Mouse (Mus musculus): ENCODE measurements around the gene Ctnnd2. TPM values are rescaled to one million over a fixed set of nuclear protein-coding genes. Genes with fewer than 3 reads are reported as not detected.

Gene Ctnnd2
- polyA plus RNA-seq, 1 experiment from 2014 or later, result 1.4 TPM

- no peaks in the 10 kb centered on the region for H3K36me3 ChIP-seq
- H3K4me2 ChIP-seq, result no peak overlapping the region
- no peak for ATAC-seq (ENCODE audit: insufficient number of reproducible peaks, low FRiP score)
- no peak overlapping the region for H3K27ac ChIP-seq (ENCODE audit: poor library complexity, severe bottlenecking)
- H3K27me3 ChIP-seq (replicated peaks), result no peaks in the 10 kb centered on the region
- 46% methylated on average over 9 of the region's 9 CpGs for WGBS
- no peaks in the 10 kb centered on the region for H3K9me3 ChIP-seq (replicated peaks)
- no peak overlapping the region for H3K4me3 ChIP-seq
- H3K9ac ChIP-seq, result no peak overlapping the region
- H3K4me1 ChIP-seq (replicated peaks), result peaks cover 5% of the 10 kb centered on the region; the same call in 1 of the 2 replicates
These were observed 288.1 kb downstream of the Ctnnd2 start for GRCm38 (mm10) chr15:30460341-30461125.

GRCm38 (mm10) chr15:30462804-30463423, 290.5 kb downstream of the Ctnnd2 start:
- H3K4me3 ChIP-seq, result no peak overlapping the region
- H3K9me3 ChIP-seq (replicated peaks), result no peaks in the 10 kb centered on the region
- no peaks in the 10 kb centered on the region for H3K27me3 ChIP-seq (replicated peaks)
- no peak overlapping the region for H3K9ac ChIP-seq
- 69% methylated on average over 2 of the region's 2 CpGs for WGBS
- H3K27ac ChIP-seq (ENCODE audit: poor library complexity, severe bottlenecking), result no peak overlapping the region
- no peak for ATAC-seq (ENCODE audit: insufficient number of reproducible peaks, low FRiP score)
- H3K36me3 ChIP-seq, result no peaks in the 10 kb centered on the region
- no peak overlapping the region for H3K4me2 ChIP-seq
- peaks cover 5% of the 10 kb centered on the region; the same call in 1 of the 2 replicates for H3K4me1 ChIP-seq (replicated peaks)

GRCm38 (mm10) chr15:30463471-30464047, 291.2 kb downstream of the Ctnnd2 start:
- Histone ChIP-seq H3K4me2 (no peak overlapping the region), H3K27ac (ENCODE audit: poor library complexity, severe bottlenecking) (no peak overlapping the region), H3K9ac (no peak overlapping the region), H3K27me3 (replicated peaks) (no peaks in the 10 kb centered on the region), H3K4me1 (replicated peaks) (peaks cover 5% of the 10 kb centered on the region; the same call in 1 of the 2 replicates), H3K4me3 (no peak overlapping the region), H3K9me3 (replicated peaks) (no peaks in the 10 kb centered on the region), H3K36me3 (no peaks in the 10 kb centered on the region)
- WGBS, result 66% methylated on average over 5 of the region's 5 CpGs
- ATAC-seq (ENCODE audit: insufficient number of reproducible peaks, low FRiP score), result no peak

GRCm38 (mm10) chr15:30466950-30467543, 294.7 kb downstream of the Ctnnd2 start:
- H3K4me3 ChIP-seq, result no peak overlapping the region
- peaks cover 5% of the 10 kb centered on the region; the same call in 1 of the 2 replicates for H3K4me1 ChIP-seq (replicated peaks)
- H3K9me3 ChIP-seq (replicated peaks), result no peaks in the 10 kb centered on the region
- no peak overlapping the region for H3K27ac ChIP-seq (ENCODE audit: poor library complexity, severe bottlenecking)
- 77% methylated on average over 13 of the region's 13 CpGs for WGBS
- no peak overlapping the region for H3K9ac ChIP-seq
- ATAC-seq (ENCODE audit: insufficient number of reproducible peaks, low FRiP score), result no peak
- H3K36me3 ChIP-seq, result no peaks in the 10 kb centered on the region
- H3K27me3 ChIP-seq (replicated peaks), result no peaks in the 10 kb centered on the region
- no peak overlapping the region for H3K4me2 ChIP-seq

- WGBS, result 76% methylated on average over 3 of the region's 3 CpGs
- H3K36me3 ChIP-seq, result no peaks in the 10 kb centered on the region
- H3K9ac ChIP-seq, result no peak overlapping the region
- H3K27ac ChIP-seq (ENCODE audit: poor library complexity, severe bottlenecking), result no peak overlapping the region
- no peaks in the 10 kb centered on the region for H3K27me3 ChIP-seq (replicated peaks)
- no peak for ATAC-seq (ENCODE audit: insufficient number of reproducible peaks, low FRiP score)
- no peak overlapping the region for H3K4me3 ChIP-seq
- H3K4me2 ChIP-seq, result no peak overlapping the region
- H3K4me1 ChIP-seq (replicated peaks), result 0 out of 2 replicates have a peak, but pooled peaks cover under 1% of the 10 kb centered on the region
- no peaks in the 10 kb centered on the region for H3K9me3 ChIP-seq (replicated peaks)
These were observed 296.4 kb downstream of the Ctnnd2 start for GRCm38 (mm10) chr15:30468773-30469172.

- WGBS, result 40% methylated on average over 6 of the region's 6 CpGs
- no peak for ATAC-seq (ENCODE audit: insufficient number of reproducible peaks, low FRiP score)
- H3K27me3 ChIP-seq (replicated peaks), result no peaks in the 10 kb centered on the region
These were observed 299.0 kb downstream of the Ctnnd2 start for GRCm38 (mm10) chr15:30471280-30471966.

GRCm38 (mm10) chr15:30480676-30481075, 308.3 kb downstream of the Ctnnd2 start:
- no peaks in the 10 kb centered on the region for H3K27me3 ChIP-seq (replicated peaks)
- no peaks in the 10 kb centered on the region for H3K4me1 ChIP-seq (replicated peaks)
- WGBS, result 70% methylated on average over 15 of the region's 15 CpGs
- no peak overlapping the region for H3K27ac ChIP-seq (ENCODE audit: poor library complexity, severe bottlenecking)
- H3K4me2 ChIP-seq, result no peak overlapping the region
- H3K9ac ChIP-seq, result no peak overlapping the region
- ATAC-seq (ENCODE audit: insufficient number of reproducible peaks, low FRiP score), result no peak
- H3K36me3 ChIP-seq, result no peaks in the 10 kb centered on the region
- no peak overlapping the region for H3K4me3 ChIP-seq
- no peaks in the 10 kb centered on the region for H3K9me3 ChIP-seq (replicated peaks)

More at GRCm38 (mm10) chr15:30471280-30471966, 299.0 kb downstream of the Ctnnd2 start:
- Histone ChIP-seq H3K9me3 (replicated peaks) (no peaks in the 10 kb centered on the region), H3K27ac (ENCODE audit: poor library complexity, severe bottlenecking) (no peak overlapping the region), H3K4me3 (no peak overlapping the region), H3K9ac (no peak overlapping the region), H3K4me2 (no peak overlapping the region), H3K4me1 (replicated peaks) (no peaks in the 10 kb centered on the region), H3K36me3 (no peaks in the 10 kb centered on the region)

GRCm38 (mm10) chr15:30506476-30506875, 334.1 kb downstream of the Ctnnd2 start:
- no peak overlapping the region for H3K4me2 ChIP-seq
- no peaks in the 10 kb centered on the region for H3K36me3 ChIP-seq
- no peaks in the 10 kb centered on the region for H3K27me3 ChIP-seq (replicated peaks)
- H3K4me1 ChIP-seq (replicated peaks), result no peaks in the 10 kb centered on the region
- H3K4me3 ChIP-seq, result no peak overlapping the region
- H3K27ac ChIP-seq (ENCODE audit: poor library complexity, severe bottlenecking), result no peak overlapping the region
- 63% methylated on average over 5 of the region's 5 CpGs for WGBS
- ATAC-seq (ENCODE audit: insufficient number of reproducible peaks, low FRiP score), result no peak
- no peaks in the 10 kb centered on the region for H3K9me3 ChIP-seq (replicated peaks)
- H3K9ac ChIP-seq, result no peak overlapping the region

GRCm38 (mm10) chr15:30512467-30512866, 340.1 kb downstream of the Ctnnd2 start:
- Histone ChIP-seq H3K4me1 (replicated peaks) (peaks cover 7% of the 10 kb centered on the region; the same call in 1 of the 2 replicates), H3K27me3 (replicated peaks) (no peaks in the 10 kb centered on the region), H3K27ac (ENCODE audit: poor library complexity, severe bottlenecking) (no peak overlapping the region), H3K4me3 (no peak overlapping the region), H3K36me3 (no peaks in the 10 kb centered on the region), H3K9me3 (replicated peaks) (no peaks in the 10 kb centered on the region), H3K9ac (no peak overlapping the region), H3K4me2 (no peak overlapping the region)
- ATAC-seq (ENCODE audit: insufficient number of reproducible peaks, low FRiP score), result no peak
- 64% methylated on average over 3 of the region's 3 CpGs for WGBS

GRCm38 (mm10) chr15:30513122-30513521, 340.7 kb downstream of the Ctnnd2 start:
- H3K9ac ChIP-seq, result no peak overlapping the region
- H3K4me3 ChIP-seq, result no peak overlapping the region
- no peaks in the 10 kb centered on the region for H3K27me3 ChIP-seq (replicated peaks)
- no peaks in the 10 kb centered on the region for H3K9me3 ChIP-seq (replicated peaks)
- no peak overlapping the region for H3K27ac ChIP-seq (ENCODE audit: poor library complexity, severe bottlenecking)
- H3K36me3 ChIP-seq, result no peaks in the 10 kb centered on the region
- no peak overlapping the region for H3K4me2 ChIP-seq
- ATAC-seq (ENCODE audit: insufficient number of reproducible peaks, low FRiP score), result no peak
- peaks cover 7% of the 10 kb centered on the region; the same call in 1 of the 2 replicates for H3K4me1 ChIP-seq (replicated peaks)
